7 mouse cellular contexts compared by ENCODE assay signal in genomic region chr8:78064161-78064560, GRCm38 (mm10).
A peak's percentile ranks its signal among the peaks of the same experiment; 100 is the strongest.
DNase-seq lines count a peak whose midpoint lies in the region; ATAC-seq and TF ChIP-seq lines count a peak whose summit lies in the region.

No protein-coding gene starts in this region.

- 0 out of 2 replicates have a peak, but pooled peaks cover 6% of the 10 kb centered on the region for H3K4me1 ChIP-seq in megakaryocyte, embryonic 14.5 days
- H3K4me1 ChIP-seq in heart, embryonic 16.5 days (ENCODE audit: control insufficient read depth, insufficient read depth, low read length) = peaks cover 4% of the 10 kb centered on the region; the same call in 1 of the 2 replicates
- H3K4me1 ChIP-seq in liver, embryonic 14.5 days (replicated peaks; ENCODE audit: control insufficient read depth in 2 of 2, insufficient read depth in 2 of 2, low read length in 1 of 2) = no peaks in the 10 kb centered on the region

- no peak for DNase-seq in liver, embryonic 14.5 days (ENCODE audit: low read depth in 3 of 3, low spot score in 3 of 3)
- DNase-seq in embryo, embryonic 9.5 days (ENCODE audit: extremely low spot score) = no peak
- no peak for DNase-seq in adrenal gland, postnatal 25 days
- no peak for DNase-seq in gastrocnemius, postnatal 4 days (ENCODE audit: low spot score in 2 of 2)

- no peak for TF ChIP-seq CTCF in liver, embryonic 14.5 days (IDR thresholded peaks at IDR 0.05; ENCODE audit: low read depth)

- H3K4me3 ChIP-seq in megakaryocyte, embryonic 14.5 days (replicated peaks) = peak overlapping the region; percentile 2
- H3K4me3 ChIP-seq in heart, embryonic 16.5 days (ENCODE audit: low read length) = peak overlapping the region; percentile 46
- H3K4me3 ChIP-seq in liver, embryonic 14.5 days (ENCODE audit: insufficient read depth in 1 of 2, low read depth in 2 of 2, low read length in 2 of 2) = peak overlapping the region in 1 of 2 experiments; percentile 21; a peak in 1 of 4 replicates

- H3K36me3 ChIP-seq in megakaryocyte, embryonic 14.5 days (replicated peaks; ENCODE audit: low read length) = no peaks in the 10 kb centered on the region
- no peaks in the 10 kb centered on the region for H3K36me3 ChIP-seq in heart, embryonic 16.5 days (ENCODE audit: control insufficient read depth, insufficient read depth)
- no peaks in the 10 kb centered on the region for H3K36me3 ChIP-seq in liver, embryonic 14.5 days (replicated peaks; ENCODE audit: control insufficient read depth, insufficient read depth, low read depth)

- 33% methylated on average over 13 of the region's 13 CpGs for WGBS in heart, embryonic 16.5 days
- WGBS in liver, embryonic 14.5 days (ENCODE audit: insufficient replicate concordance) = 24% methylated on average over 13 of the region's 13 CpGs

- H3K9me3 ChIP-seq in megakaryocyte, embryonic 14.5 days = no peaks in the 10 kb centered on the region
- no peaks in the 10 kb centered on the region for H3K9me3 ChIP-seq in heart, embryonic 16.5 days (replicated peaks; ENCODE audit: control insufficient read depth, low read length)
- no peaks in the 10 kb centered on the region for H3K9me3 ChIP-seq in liver, embryonic 14.5 days (ENCODE audit: control insufficient read depth, low read length)

- H3K4me2 ChIP-seq in heart, embryonic 16.5 days (ENCODE audit: low read depth, low read length) = peak overlapping the region; percentile 75
- H3K4me2 ChIP-seq in liver, embryonic 14.5 days (ENCODE audit: low read depth) = peak overlapping the region; percentile 43

- no peak for ATAC-seq in megakaryocyte, adult 5-6 weeks (ENCODE audit: poor library complexity, severe bottlenecking)
- ATAC-seq in heart, embryonic 16.5 days (replicated peaks; ENCODE audit: extremely low read depth, insufficient read depth, low FRiP score) = no peak
- ATAC-seq in liver, embryonic 14.5 days (ENCODE audit: insufficient read depth) = no peak

- TF ChIP-seq EP300 in liver, embryonic 14.5 days (IDR thresholded peaks at IDR 0.05; ENCODE audit: low read depth) = no peak

- H3K9ac ChIP-seq in heart, embryonic 16.5 days (ENCODE audit: low read length) = peak overlapping the region; percentile 40; the same call in 1 of the 2 replicates
- no peak overlapping the region for H3K9ac ChIP-seq in liver, embryonic 14.5 days (replicated peaks)

- peaks cover 12% of the 10 kb centered on the region for H3K27me3 ChIP-seq in megakaryocyte, embryonic 14.5 days (replicated peaks)
- H3K27me3 ChIP-seq in heart, embryonic 16.5 days (ENCODE audit: control insufficient read depth, insufficient read depth, low read length) = peaks cover 6% of the 10 kb centered on the region; the same call in 1 of the 2 replicates
- peaks cover 11% of the 10 kb centered on the region for H3K27me3 ChIP-seq in liver, embryonic 14.5 days (ENCODE audit: control insufficient read depth, insufficient read depth, low read length)

- H3K27ac ChIP-seq in heart, embryonic 16.5 days (ENCODE audit: low read length) = no peak overlapping the region
- H3K27ac ChIP-seq in liver, embryonic 14.5 days = no peak overlapping the region
